Mouse (Mus musculus) intestine, embryonic 14.5 days (tissue): ENCODE measurements around the gene Acads. TPM values are rescaled to one million over a fixed set of nuclear protein-coding genes. Genes with fewer than 3 reads are reported as not detected.

Experiments
- ATAC-seq: fragments of 200-750 bp; cut with Nextera tagmentation; replicated peaks from 2 replicates; pipeline ENCODE4 v1.8.0; 2017; ENCODE audit warnings: low read depth, moderate number of reproducible peaks, moderate TSS enrichment, moderate library complexity; ENCODE audit not compliant: low FRiP score, low TSS enrichment
- DNase-seq: peaks from one replicate; pipeline ENCODE4 v3.0.0-alpha.2; 2018; ENCODE audit warnings: low spot score
- H3K27ac ChIP-seq: fragments of 300-500 bp; sonication (generic); 2 replicates; pipeline ENCODE4 v1.5.1; 2014; ENCODE audit warnings: low read depth, mild to moderate bottlenecking, control low read depth
- H3K27me3 ChIP-seq: fragments of 300-500 bp; sonication (generic); replicated peaks from 2 replicates; pipeline ENCODE4 v1.6.1; 2014; ENCODE audit warnings: low read length, control low read depth; ENCODE audit not compliant: control insufficient read depth, insufficient read depth
- H3K36me3 ChIP-seq: fragments of 300-500 bp; sonication (generic); 2 replicates; pipeline ENCODE4 v1.6.1; 2014; ENCODE audit warnings: low read length, control low read depth; ENCODE audit not compliant: control insufficient read depth, insufficient read depth
- H3K4me1 ChIP-seq: fragments of 300-500 bp; sonication (generic); replicated peaks from 2 replicates; pipeline ENCODE4 v1.6.1; 2014; ENCODE audit warnings: low read length, control low read depth, mixed read lengths; ENCODE audit not compliant: control insufficient read depth, insufficient read depth
- H3K4me2 ChIP-seq: fragments of 300-500 bp; sonication (generic); 2 replicates; pipeline ENCODE4 v1.6.1; 2014; ENCODE audit warnings: low read length
- H3K4me3 ChIP-seq: fragments of 300-500 bp; sonication (generic); 2 replicates; pipeline ENCODE4 v1.5.1; 2014; ENCODE audit warnings: low read depth, low read length, control low read depth, mixed read lengths
- H3K9ac ChIP-seq: fragments of 300-500 bp; sonication (generic); 2 replicates; pipeline ENCODE4 v1.6.1; 2014; ENCODE audit warnings: mild to moderate bottlenecking, low read length
- H3K9me3 ChIP-seq: fragments of 300-500 bp; sonication (generic); 2 replicates; pipeline ENCODE4 v1.6.1; 2016; ENCODE audit warnings: low read length, control low read depth; ENCODE audit not compliant: control insufficient read depth
- WGBS: fragments of 180-500 bp; shearing (Covaris S2); extraction: QIAGEN DNeasy Blood & Tissue Kit; methylation state at CpG from one replicate; pipeline ENCODE4 v1.1.7; 2014; 5-methylcytosine and 5-hydroxymethylcytosine counted together
- polyA plus RNA-seq: library from polyadenylated mRNA; unstranded; fragments of >200 nt; fragmentation: Nextera tagmentation; extraction: Ambion mirVana; gene quantifications from 2 replicates; pipeline ENCODE4 v1.2.1, GENCODE M21; 2014

Acads gene
- polyA plus RNA-seq, 1 experiment from 2014 or later: 57.3 TPM

GRCm38 (mm10) chr5:115099530-115099929 is 19.6 kb downstream of the Acads start:
- no peak for ATAC-seq
- 82% methylated on average over 5 of the region's 5 CpGs for WGBS
- peaks cover 62% of the 10 kb centered on the region for H3K36me3 ChIP-seq

GRCm38 (mm10) chr5:115098195-115098594 is 21.0 kb downstream of the Acads start, which contains the start of gene Gm10401:
Gene Gm10401 (minus strand): TSS chr5:115098295.
- H3K4me1 ChIP-seq: no peaks in the 10 kb centered on the region
- no peak within 1 kb of the TSS for H3K27ac ChIP-seq
- peaks cover 71% of the 10 kb centered on the region for H3K36me3 ChIP-seq
- ATAC-seq: no peak
- H3K4me2 ChIP-seq: no peak within 1 kb of the TSS
- DNase-seq: no peak
- H3K9ac ChIP-seq: no peak within 1 kb of the TSS
- H3K9me3 ChIP-seq: no peaks in the 10 kb centered on the region
- H3K27me3 ChIP-seq: no peaks in the 10 kb centered on the region
- H3K4me3 ChIP-seq: no peak within 1 kb of the TSS
- WGBS: 96% methylated on average over 8 of the region's 8 CpGs

More at GRCm38 (mm10) chr5:115099530-115099929, 19.6 kb downstream of the Acads start:
- no peaks in the 10 kb centered on the region for H3K9me3 ChIP-seq
- no peak overlapping the region for H3K27ac ChIP-seq
- no peak overlapping the region for H3K4me2 ChIP-seq
- no peaks in the 10 kb centered on the region for H3K4me1 ChIP-seq
- no peaks in the 10 kb centered on the region for H3K27me3 ChIP-seq
- no peak for DNase-seq
- H3K4me3 ChIP-seq: no peak overlapping the region
- no peak overlapping the region for H3K9ac ChIP-seq

- H3K27ac ChIP-seq: no peak overlapping the region
- H3K9ac ChIP-seq: no peak overlapping the region
- peaks cover 84% of the 10 kb centered on the region for H3K36me3 ChIP-seq
- DNase-seq (no peak), ATAC-seq (no peak)
- H3K4me3 ChIP-seq: no peak overlapping the region
- H3K4me1 ChIP-seq: no peaks in the 10 kb centered on the region
- 88% methylated on average over 6 of the region's 6 CpGs for WGBS
- no peak overlapping the region for H3K4me2 ChIP-seq
- no peaks in the 10 kb centered on the region; the same call in 1 of the 2 replicates for H3K9me3 ChIP-seq
- H3K27me3 ChIP-seq: no peaks in the 10 kb centered on the region
These were observed 27.4 kb downstream of the Acads start for GRCm38 (mm10) chr5:115091776-115092175.

GRCm38 (mm10) chr5:115091015-115091414 is 28.1 kb downstream of the Acads start:
- Histone ChIP-seq H3K9ac (no peak overlapping the region), H3K4me2 (no peak overlapping the region), H3K4me3 (no peak overlapping the region), H3K36me3 (peaks cover 83% of the 10 kb centered on the region), H3K27me3 (no peaks in the 10 kb centered on the region), H3K4me1 (no peaks in the 10 kb centered on the region), H3K9me3 (no peaks in the 10 kb centered on the region; the same call in 1 of the 2 replicates), H3K27ac (no peak overlapping the region)
- DNase-seq (no peak), ATAC-seq (no peak)
- 64% methylated on average over 3 of the region's 3 CpGs for WGBS

- 84% methylated on average over 5 of the region's 5 CpGs for WGBS
- no peaks in the 10 kb centered on the region for H3K4me1 ChIP-seq
- H3K4me2 ChIP-seq: no peak overlapping the region
- peaks cover 82% of the 10 kb centered on the region for H3K36me3 ChIP-seq
- DNase-seq (no peak), ATAC-seq (no peak)
- H3K4me3 ChIP-seq: no peak overlapping the region
- H3K9me3 ChIP-seq: no peaks in the 10 kb centered on the region; the same call in 1 of the 2 replicates
- no peak overlapping the region for H3K27ac ChIP-seq
- no peak overlapping the region for H3K9ac ChIP-seq
- no peaks in the 10 kb centered on the region for H3K27me3 ChIP-seq
These were observed 29.4 kb downstream of the Acads start for GRCm38 (mm10) chr5:115089592-115090268.

- Histone ChIP-seq H3K4me2 (no peak overlapping the region), H3K36me3 (peaks cover 93% of the 10 kb centered on the region), H3K4me3 (no peak overlapping the region), H3K27ac (no peak overlapping the region), H3K9ac (no peak overlapping the region), H3K4me1 (no peaks in the 10 kb centered on the region), H3K27me3 (no peaks in the 10 kb centered on the region), H3K9me3 (no peaks in the 10 kb centered on the region; the same call in 1 of the 2 replicates)
- no peak for ATAC-seq
- WGBS: 98% methylated on average over 2 of the region's 2 CpGs
- no peak for DNase-seq
These were observed 33.5 kb downstream of the Acads start for GRCm38 (mm10) chr5:115085675-115086074.

- DNase-seq (no peak), ATAC-seq (no peak)
- Histone ChIP-seq H3K27ac (no peak overlapping the region), H3K4me1 (no peaks in the 10 kb centered on the region), H3K4me2 (no peak overlapping the region), H3K36me3 (peaks cover 73% of the 10 kb centered on the region), H3K27me3 (no peaks in the 10 kb centered on the region), H3K9me3 (no peaks in the 10 kb centered on the region), H3K9ac (no peak overlapping the region), H3K4me3 (no peak overlapping the region)
- 84% methylated on average over 6 of the region's 6 CpGs for WGBS
These were observed 35.7 kb downstream of the Acads start for GRCm38 (mm10) chr5:115083492-115083891.

GRCm38 (mm10) chr5:115081636-115082035 is 37.5 kb downstream of the Acads start:
- H3K4me2 ChIP-seq: no peak overlapping the region
- DNase-seq (no peak), ATAC-seq (no peak)
- H3K36me3 ChIP-seq: peaks cover 56% of the 10 kb centered on the region
- no peaks in the 10 kb centered on the region for H3K27me3 ChIP-seq
- no peak overlapping the region for H3K27ac ChIP-seq
- H3K4me3 ChIP-seq: no peak overlapping the region
- no peak overlapping the region for H3K9ac ChIP-seq
- H3K4me1 ChIP-seq: no peaks in the 10 kb centered on the region
- 81% methylated on average over 5 of the region's 5 CpGs for WGBS
- H3K9me3 ChIP-seq: no peaks in the 10 kb centered on the region
